Mouse (Mus musculus) stomach, postnatal 0 days (tissue): ENCODE measurements around the gene Trpc3.

Source experiments
- CTCF ChIP-seq: IDR thresholded peaks from 2 replicates; pipeline ENCODE4 v1.5.1; 2016; ENCODE audit warnings: antibody characterized with exemption, low read depth, mild to moderate bottlenecking, moderate library complexity
- EP300 ChIP-seq: optimal IDR thresholded peaks from 2 replicates; pipeline ENCODE3; 2016; ENCODE audit warnings: antibody characterized with exemption

DNA sequence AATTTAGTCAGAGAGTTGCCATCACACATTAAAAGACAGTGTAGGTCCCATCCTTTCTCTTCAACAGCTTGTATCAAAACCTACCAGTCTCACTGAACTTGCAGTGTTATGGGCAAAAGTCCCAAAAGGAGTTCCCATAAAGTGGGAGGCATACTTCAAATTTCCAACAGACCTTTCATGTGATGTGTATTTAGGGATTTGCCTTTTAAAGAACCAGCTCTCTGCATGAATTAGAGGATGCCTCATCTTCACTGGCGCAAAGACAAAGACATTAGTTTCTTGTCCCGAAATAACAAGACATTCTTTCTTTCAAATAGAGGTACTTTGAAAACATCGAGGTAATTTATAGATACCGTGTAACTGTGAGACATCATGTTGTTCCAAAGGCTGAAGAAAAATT, 43.1 kb upstream of the Trpc3 start:
- TF ChIP-seq EP300 (no peak), CTCF (no peak)
